Mouse (Mus musculus): ENCODE measurements around the gene Optc. TPM values are rescaled to one million over a fixed set of nuclear protein-coding genes. Genes with fewer than 3 reads are reported as not detected.

The Optc gene
- polyA plus RNA-seq, 1 experiment, result 133 TPM

DNA sequence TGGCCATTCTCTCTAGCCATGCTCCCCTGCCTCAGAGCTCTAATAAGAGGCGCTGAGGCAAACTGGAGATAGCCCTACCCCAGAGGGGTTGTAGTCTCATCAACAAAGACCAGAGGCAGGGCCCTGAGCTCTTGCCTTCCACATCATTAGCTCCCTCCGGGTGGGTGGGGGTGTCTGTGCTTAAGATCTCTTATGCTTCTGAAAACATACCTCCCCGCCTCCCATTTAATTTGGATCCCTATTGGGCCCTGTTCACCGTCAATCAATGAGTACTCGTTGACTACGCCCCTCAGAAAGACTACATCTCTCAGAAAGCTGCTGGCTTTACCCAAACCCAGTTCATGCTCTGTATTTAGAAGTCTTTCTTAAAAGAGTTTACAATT lies 10.3 kb upstream of the Optc start:
- DNase-seq (ENCODE audit: low spot score), result no peak

DNA sequence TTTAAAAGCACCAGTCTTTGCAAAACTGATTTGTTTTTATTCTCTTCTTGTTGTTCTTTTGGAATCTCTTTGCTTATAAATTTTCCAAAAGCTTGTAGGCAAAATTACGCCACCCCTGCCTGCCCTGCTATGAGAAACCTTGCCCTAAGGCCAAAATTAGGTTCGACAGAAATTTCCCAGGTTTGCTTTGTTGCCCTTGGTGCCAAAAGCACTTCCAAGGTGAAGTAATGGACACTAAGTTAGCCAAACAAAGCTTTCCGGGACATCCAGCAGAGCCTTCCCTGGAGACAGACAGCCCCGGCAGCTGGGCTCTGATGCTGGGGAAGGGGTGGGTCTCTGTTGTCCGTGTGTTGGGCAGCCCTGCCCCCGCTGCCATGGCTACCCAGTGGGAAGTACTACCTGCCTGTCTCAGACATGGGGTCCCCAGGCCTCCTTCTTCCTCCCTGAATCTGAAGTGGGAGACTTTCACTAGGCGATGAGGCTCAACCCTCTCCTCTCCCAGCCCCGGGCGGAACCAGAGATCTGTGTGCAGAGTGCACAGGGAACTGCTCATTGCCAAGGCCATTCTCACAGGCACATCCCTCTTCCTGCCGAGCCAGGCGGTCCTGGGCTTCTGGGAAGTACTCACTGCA lies 9.8 kb upstream of the Optc start:
- DNase-seq (ENCODE audit: low spot score), result no peak

DNA sequence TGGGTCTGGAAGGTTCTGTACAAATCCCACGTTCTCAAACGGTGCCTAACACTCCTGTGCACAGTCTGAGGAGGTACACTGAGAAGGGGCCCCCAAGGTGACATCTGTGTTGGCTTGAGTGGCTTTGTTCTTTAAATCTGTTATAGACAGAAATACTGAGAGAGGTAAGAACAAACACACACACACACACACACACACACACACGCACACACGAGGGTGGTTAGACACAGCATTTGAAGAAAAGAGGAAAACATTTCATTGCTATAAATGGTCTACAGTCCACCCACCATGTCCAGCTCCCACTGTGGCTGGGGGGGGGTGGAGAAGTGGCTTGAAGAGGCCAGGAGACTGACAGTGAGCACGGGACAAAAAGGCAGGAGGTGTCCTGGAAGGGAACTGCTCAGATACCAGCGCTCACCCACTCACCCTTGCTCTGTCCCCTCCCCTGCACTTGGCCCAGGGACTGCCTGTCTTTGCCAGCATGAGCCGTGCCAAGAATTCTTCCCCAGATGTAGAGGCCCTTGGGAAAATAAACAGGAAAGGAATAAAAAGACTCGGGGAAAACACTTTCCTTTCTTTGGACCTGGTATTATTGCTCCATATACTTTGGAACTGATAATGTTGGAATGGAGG lies 8.0 kb upstream of the Optc start:
- no peak for DNase-seq (ENCODE audit: low spot score)

DNA sequence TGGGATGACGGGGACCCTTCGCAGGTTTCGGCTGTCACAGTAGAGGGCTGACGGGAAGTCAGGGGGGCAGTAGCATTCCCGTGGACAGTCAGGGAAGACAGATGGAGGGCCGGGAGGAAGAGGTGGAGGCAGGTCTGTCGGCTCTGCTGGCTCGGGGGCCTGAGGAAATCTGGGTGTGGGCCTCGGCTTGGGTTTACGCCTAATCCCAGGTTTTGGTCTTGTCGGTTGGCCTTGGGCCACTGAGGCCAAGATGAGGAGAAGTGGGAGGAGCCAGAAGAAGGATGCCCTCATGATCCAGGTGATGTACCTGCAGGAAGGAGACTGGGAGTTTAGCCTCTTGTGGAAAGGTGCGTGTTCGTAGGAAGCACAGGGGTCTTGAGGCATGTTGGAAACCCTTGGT lies 7.3 kb upstream of the Optc start:
- no peak for DNase-seq (ENCODE audit: low spot score)

DNA sequence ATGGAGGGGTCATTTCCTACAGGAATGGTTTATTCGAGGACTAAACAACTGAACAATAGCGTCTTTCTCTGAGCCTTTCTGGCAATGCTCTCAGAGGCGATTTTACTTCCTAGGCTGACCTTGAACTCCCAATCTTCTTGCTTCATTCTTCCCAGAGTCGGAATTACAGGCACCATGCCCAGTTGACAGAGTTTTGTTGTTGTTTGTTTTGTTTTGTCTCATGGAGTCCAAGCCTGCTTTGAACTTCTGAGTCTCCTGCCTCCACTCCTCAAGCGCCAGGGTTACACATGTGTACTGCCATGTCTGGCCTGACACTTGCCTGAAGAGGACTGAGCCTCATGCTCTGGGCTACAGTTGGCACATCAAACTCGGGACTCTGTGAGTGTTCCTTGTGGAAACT lies 5.2 kb upstream of the Optc start:
- DNase-seq (ENCODE audit: low spot score), result no peak

DNA sequence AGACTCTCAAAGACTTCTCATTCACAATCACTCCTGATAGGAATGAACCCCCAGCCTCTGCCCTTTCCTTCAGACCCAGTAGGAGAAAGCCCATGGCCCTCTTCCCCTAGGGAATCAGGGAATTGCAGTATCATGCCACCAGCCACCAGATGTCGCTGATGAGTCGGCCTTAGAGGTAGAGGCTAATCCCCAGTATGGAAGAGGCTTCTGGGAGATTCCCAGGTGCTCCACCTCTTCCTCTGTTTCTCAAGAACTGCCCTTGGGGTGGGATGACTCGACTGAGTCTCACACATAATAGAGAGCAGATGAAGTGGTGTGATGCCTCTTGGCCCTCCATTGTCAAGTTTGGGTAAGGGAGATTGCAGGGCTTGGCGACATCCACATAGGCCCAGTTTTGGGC lies 3.7 kb upstream of the Optc start:
- DNase-seq (ENCODE audit: low spot score), result no peak

DNA sequence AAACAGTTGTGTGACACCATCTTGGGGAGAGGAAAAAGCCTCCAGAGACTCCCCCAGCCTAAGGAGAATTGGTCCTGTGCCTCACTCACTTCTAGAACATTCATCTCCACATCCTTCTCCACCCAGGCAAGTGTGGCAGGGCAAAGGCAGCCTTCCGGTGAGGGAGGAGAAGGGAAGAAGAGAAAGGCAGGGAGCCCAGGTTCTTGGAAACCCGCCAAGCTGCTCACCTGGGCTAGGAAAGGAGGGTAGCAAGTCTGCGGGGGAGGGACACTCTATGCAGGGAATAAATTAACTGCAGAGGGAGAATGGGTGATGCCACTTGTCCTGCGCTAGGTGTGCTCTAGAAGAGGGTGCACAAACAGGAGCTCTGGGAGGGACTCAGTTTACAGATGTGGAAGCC lies 3.2 kb upstream of the Optc start:
- no peak for DNase-seq (ENCODE audit: low spot score)

DNA sequence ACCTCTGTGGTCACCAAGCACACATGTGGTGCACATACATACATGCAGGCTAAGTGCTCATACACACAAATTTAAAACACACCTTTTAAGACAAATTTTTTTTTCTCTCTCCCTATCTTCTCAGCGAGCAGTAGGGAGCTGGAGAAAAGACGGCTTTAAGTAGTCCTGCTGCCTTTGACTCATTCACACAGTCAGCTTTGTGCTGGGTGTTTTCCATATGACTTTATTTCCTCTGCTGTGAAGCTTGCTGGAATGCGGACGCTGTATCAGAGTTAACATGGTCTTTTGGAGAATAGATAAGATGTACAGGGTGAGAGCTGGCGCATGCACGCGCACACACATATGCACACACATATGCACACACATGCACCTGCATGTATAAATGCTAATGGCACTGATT lies 2.3 kb upstream of the Optc start:
- DNase-seq (ENCODE audit: low spot score), result no peak

DNA sequence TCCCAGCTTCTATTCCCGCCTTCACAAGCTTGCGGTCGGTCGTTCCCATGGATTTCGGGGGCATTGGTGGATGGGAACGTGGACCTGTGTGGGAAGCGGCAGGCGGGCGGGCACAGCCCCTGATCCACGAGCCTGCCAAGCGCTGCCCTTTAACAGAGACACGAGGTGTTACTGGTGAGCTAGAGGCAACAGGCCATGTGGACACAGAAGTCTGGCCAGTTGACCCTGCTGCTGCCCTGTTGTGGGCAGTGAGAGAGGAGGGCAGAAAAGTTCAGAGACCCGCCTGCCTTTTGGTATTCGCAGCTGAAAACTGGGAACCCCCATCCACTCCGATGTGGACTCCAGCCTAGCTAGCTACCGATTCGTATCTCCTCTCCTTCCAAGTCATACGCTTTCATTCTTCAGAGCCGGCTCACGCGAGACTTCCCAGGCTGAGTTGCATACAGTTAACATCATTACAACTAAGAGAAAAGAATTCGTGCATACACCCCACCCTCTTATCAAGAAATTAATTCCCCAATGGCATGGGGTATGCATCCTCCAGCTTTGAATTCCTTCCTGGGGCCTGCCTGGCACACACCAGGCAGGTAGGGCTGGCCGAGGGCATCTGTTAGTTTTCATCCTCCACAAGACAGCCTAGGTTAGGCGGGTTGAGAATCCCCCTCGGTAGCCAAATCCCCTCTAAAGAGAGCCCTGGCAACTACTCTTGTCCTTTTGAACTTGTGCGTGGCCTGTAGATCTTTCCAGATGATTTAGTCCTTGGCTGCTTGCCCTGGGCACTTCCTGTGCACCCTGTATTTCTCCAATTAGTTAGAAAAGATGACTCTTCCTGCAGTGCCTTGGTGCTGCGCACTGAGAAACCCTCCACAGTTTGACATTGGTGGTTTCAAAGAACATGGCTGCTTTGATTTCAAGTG lies 1.1 kb upstream of the Optc start:
- no peak for DNase-seq (ENCODE audit: low spot score)

DNA sequence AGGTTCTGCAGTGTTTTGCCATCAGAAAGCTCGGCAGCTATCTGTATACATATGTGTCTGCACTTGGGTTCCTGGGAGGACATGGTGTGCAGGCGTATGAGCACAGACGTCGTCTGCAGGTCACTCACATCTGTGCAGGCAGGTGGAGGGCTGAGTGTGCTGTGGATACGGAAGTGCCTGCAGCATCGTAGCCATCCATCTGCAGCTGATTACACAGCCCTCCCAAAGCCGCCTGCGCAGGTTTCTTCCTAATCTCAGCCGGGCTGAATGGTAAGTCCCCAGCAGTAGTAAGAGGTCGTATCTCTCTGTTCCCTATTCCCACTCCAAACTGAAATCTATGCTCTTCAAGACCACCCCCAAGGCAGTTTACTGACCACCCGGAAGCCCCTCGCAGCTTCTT lies 1.4 kb downstream of the Optc start:
- DNase-seq (ENCODE audit: low spot score), result no peak

DNA sequence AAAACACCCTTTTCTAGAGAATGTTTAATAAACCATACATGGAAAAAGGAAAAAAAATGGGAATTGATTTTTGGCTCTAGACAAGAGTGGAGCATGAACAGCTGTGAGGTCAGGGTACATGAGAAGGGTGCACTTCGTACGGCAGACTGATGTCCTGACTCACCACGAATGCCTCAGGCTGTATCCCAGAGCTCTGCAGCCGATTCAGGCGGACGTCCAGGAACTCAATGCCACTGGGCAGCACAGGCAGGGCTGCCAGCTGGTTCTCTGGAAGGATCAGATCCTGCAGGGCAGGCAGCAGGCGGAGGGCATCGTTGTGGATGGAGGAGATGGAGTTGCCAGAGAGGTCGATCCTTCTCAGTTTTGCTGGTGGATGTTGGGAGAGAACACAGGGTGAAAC lies 7.0 kb downstream of the Optc start:
- DNase-seq (ENCODE audit: low spot score), result no peak

DNA sequence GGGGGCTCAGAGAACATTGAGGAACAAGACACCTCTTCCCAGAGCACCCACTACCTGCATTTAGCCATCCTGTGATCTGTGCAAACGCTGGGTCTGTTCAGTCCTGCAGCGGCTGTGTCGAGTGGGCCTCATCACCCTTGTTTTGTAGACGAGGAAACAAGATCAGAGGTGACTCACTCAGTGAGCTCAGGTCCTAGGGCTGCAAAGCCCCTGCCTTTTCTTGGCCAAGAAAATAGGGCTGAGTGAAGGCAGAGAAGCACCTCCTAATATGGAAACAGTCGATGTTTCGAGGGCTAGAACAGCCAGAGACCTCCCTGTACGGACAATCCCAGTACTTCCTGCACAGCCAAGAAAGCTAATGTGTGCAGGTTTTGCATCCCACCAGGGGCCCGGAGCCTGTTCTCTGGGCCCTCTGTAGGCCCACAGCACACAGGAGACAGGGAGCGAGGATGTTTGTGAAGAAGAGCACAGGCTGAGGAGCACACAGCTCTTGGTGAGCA lies 8.7 kb downstream of the Optc start:
- DNase-seq (ENCODE audit: low spot score), result no peak

DNA sequence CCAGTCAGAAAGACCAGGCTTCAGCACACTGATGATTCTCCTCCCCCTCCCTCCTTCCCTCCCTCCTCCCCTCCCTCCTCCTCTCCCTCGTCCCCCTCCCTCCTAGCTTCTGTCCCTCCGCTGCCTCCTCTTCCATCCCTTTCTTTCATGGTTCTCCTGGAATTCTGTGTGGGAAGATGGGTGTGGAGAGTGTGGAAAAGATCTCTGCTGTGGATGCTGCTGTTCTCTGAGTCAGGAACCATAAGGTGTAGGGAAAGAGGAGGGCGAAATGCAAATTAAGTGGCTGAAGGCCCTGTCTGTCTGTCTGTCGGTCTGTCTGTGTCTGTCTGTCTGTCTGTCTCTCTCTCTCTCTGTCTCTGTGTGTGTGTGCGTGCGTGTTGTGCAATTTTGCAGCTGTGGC lies 10.5 kb downstream of the Optc start:
- DNase-seq (ENCODE audit: low spot score), result no peak

DNA sequence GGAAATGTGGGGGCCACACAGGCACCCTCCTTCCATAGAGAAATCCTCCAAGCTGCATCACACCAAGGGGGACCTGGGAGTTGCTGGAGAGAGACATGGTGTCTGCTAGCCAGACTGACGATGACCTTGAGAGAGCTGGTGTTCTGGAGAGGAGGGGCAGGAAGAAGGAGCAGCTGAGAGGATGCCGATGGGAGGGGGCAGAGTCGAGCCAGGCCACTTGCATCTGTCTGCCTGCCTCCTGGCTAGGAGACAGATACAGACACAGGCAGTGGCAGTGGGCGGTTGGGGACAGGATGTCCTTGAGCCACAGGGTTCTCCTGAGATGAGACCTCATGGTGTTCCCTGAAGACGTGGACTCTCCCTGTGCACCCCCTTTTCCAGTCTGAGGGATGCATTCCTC lies 16.3 kb downstream of the Optc start:
- no peak for DNase-seq (ENCODE audit: low spot score)

DNA sequence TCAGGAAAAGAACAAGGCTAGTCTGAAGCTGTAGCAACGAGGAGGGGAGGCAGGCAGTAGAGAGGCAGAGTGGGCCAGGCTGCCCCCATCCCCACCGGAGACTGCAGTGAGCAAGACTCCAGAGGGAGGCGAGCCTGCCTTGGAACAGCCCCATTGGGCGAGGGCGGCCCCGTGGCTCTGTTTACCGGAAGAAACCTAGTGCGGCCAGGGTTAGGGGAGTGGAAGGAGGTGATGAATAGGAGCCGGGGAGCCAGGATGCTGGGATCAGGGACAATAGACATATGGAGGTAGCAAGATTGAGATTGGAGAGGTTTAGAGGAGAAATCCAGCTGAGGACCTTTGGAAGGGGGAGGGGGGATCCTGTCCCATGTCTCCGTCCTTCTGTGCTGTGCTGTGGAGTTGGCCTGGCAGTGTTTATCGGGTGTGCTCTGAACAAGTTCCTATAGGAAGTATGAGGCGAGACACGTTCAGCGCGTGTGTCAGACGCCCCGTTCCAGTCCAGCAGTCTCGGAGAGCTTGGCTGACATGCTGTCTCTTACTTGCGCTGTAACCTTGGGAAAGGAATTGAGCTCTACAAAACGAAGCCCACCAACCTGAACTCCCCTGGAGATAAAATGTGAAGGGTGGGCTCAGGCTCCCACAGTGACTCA lies 17.7 kb downstream of the Optc start:
- no peak for DNase-seq (ENCODE audit: low spot score)

DNA sequence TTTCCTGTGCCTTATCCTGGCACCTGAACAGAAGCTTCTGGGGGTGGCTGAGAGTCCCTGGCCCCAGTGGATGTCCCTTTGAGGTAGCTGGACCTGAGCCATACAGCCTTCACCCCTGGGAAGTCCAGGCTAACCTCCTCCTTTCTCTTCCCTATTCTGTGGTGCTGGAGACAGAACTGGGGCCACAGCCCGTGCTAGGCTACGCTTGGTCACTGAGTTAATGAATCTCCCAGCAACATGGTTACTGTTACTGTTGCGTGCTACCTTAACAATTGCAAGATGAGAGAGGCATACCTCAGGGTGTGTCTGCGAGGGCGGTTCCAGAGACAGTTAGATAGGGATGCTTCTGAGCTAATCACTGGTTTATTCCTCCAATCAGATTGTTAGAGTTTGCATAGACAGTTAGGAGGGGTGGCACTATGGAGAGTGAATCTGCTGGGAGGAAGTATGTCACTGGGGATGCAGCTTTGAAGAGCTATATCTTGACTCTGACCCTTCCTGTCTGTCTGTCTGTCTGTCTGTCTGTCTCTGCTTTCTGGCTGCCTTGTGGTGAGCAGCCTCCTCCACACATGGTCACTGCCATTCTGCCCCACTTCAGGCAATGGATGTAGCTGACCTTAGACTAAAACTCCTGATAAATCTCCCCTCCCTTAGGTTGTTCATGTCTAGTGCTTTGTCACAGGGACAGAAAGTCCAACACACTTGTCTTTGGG lies 20.1 kb downstream of the Optc start:
- DNase-seq (ENCODE audit: low spot score), result no peak

DNA sequence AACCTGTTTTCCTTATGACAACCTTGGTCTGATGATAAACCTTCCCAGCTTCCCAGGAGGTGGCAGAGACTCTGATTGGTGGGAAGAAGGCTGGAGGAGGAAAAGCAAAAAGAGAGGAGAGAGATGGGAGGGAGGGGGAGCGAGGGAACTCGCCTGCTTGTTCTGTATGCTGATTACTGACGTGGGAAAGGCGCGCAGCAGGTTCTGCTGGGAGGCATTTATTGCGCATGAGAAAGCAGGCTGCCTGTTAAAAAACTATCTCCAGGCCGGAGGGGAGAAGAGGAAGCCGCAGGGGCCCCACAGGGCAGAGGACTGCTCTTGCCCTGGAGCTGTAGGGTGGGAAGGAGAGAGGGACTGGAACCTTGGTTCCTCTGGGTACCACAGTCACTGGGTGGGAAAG lies 20.8 kb downstream of the Optc start:
- DNase-seq (ENCODE audit: low spot score), result no peak

DNA sequence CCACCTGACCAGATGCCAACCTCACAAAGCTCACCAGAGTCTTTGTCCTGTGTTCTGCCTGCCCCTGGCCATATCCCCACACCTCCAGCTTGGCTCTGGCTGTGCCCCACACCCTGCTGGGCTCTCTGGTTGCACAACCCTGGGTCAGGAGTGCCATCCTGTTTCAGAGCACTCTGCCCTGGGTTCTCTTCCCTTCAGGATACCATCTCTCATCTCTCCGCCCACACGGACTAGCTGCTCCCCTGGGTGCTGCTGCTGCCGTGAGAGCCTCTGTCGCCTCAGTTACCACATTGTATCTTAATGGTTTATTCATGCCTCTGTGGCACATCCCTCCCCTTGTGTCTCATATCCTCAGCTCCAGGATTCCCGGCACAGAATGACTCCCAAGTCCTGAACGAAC lies 21.4 kb downstream of the Optc start:
- DNase-seq (ENCODE audit: low spot score), result no peak

DNA sequence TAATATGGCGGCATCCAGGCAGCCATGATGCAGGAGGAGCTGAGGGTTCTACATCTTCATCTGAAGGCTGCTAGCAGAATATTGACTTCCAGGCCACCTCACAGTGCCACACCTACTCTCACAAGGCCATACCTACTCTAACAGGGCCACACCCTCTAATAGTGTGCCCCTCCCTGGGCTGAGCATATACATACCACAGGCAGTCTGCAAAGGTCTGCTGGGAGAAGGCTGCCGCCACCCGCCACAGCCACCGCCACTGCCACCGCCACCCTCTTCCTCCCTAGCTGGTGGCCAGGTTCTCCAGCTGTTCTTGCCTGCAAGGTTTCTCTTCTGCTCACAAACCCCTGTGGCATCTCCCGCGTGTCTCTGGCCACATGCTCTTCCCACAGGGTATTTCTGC lies 22.0 kb downstream of the Optc start:
- DNase-seq (ENCODE audit: low spot score), result no peak

DNA sequence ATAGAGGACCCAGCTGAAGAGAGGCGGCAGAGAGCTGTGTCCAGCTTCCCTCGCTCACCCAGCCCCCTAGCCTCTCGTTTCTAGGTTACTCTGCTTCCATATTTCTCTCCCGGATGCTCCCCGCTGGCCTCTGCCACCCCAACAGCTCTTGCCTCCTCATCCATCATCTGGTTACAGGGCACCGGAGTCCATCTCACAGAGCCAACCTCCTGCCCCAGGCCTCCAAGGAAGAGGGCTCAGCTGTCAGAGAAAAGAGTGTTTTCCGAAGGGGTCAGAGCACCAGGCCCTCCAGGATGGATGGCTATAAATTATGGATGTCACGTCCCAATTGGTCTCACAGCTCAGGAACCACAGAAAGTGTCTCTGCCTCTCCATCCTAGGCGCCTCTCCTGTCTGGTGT lies 23.1 kb downstream of the Optc start:
- DNase-seq (ENCODE audit: low spot score), result no peak

DNA sequence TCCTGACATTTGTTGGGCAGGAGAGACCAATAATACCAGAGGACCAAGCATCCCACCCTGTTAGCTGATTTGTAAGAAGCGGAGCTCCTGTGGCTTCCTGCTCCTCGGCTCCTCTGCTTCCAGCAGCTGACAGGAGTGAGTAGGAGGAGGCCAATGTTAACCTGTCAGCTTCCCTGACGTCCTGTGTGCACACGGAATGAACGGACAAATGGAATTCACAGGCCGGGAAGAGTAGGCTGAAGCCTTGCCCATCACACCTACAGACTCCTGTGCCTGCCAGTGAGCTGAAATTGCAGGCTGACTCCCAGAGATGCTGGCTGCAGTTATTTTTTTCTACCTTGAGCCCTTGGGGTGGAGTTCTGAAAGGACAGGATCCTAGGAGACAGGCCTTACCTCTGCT lies 23.7 kb downstream of the Optc start:
- no peak for DNase-seq (ENCODE audit: low spot score)
